Mouse (Mus musculus) bone marrow macrophage, adult 2 months (primary cell): ENCODE data around the gene Pdlim5.

Experiments
- CTCF ChIP-seq: IDR thresholded peaks from 2 replicates; pipeline ENCODE4 v1.5.1; 2012; ENCODE audit warnings: low read depth, mild to moderate bottlenecking, low read length, moderate library complexity
- POLR2A ChIP-seq: IDR thresholded peaks from 2 replicates; pipeline ENCODE4 v1.6.1; 2012; ENCODE audit warnings: mild to moderate bottlenecking, low read depth, low read length, borderline replicate concordance

DNA sequence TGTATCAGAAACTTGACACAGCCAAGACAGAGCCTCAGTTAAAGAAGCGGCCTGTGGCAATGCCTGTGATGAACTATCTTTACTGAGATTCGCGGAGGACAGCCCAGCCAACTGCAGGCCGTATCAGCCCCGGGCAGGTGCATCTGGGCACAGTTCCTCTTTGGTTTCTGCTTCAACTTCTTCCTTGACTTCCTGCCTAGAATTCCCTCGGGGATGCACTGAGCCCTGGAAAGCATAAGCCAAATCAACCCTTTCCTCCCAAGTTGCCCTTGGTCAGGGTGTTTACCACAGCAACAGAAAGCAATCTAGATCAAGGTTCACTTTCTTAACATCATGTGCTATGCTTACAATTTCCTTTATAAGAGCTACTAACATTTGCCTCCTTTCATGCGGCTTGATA lies 101.9 kb downstream of the Pdlim5 start:
- TF ChIP-seq POLR2A (no peak), CTCF (no peak)
